Mouse (Mus musculus) mouse trophoblast stem cell (cell line): ENCODE data around the gene Wwox.

Experiments
- in situ Hi-C, 2 experiments: fragments of 300-500 bp; cut with MseI, MboI; formaldehyde crosslinking; loops; 2 replicates in 1 of 2; 3 replicates in 1 of 2; pipeline ENCODE4 v1.15.1; 2025

Wwox gene

DNA sequence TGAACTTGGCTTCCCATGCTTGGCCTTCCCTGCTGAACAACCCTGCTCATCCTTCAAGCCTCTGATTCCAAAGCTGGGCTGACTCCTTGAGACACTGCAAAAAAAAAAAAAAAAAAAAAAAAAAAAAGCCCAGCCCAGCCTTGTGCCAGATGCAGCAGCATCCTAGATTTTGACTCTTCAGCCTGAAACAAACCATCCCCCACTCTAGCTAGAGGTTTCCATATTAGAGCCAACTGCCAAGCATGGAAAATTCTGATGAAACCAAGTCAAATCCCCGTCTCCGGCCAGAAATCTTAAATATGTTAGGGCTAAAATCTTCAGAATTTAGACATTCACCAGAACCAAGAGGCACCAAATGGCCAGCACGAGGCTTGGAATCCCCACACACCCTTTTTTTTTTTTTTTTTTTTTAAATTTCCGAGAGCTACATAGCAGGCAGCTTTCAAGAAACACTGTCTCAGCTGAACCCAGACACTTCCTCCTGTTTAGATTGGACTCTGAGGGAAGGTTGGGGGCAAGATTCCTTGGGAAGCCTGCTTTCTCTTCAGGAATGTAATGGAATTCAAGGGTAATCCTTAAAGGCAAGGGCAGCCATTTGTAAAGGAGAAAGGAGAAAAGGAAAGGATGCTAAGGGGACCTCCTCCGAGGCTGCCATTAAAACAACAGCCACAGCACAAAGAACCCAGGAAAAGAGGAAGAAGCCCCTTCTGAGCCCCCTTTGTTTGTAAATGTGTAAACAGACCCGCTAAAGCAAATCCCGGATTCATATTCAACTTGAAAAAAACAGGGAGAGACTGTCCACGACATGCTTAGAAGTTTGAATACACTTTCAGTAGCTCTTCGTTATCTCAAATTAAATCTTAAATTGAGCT, 570.7 kb downstream of the Wwox start:
- in situ Hi-C loops: no loop called here

GRCm38 (mm10) chr8:115010769-115011073, 571.3 kb downstream of the Wwox start:
- in situ Hi-C loops: no loop called here

DNA sequence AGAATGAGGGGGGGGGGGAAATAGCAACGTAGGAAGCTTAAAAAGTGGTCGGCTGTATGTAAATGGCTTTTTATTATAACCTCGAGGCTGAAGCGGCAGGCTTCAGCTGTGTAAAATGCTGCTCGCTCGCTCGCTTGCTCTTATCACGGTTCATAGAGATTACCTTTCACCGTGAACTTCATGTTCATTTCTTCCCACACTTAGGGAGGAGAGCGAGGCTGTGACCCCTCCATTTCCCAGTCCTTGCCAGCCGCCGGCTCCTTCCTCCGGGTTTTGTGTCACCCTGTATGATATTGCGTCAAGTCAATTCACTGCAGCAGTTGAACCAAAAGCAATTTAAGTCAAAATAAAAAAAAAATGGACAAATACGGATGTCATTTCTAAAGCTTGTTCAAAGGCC, 580.2 kb downstream of the Wwox start:
- in situ Hi-C loops: no loop called here

DNA sequence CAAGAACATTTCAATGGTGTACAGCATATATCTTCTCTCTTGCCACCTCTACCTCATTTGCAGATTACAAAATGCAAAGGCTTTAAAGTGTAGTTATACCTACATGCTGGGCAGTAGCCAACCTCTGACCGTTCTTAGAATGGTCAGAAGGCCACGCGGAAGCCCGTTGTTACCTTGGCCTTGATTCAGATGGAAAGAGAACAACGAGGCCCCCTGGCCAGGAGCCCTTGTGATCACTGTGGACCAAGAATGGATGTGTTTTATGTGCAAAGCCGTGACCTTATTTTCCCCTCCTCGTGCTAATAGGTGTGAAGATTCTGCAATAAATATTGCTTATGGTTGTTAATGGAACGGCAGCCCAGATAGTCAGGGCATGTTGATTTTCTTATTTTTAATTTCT, 582.3 kb downstream of the Wwox start:
- in situ Hi-C loops: no loop called here

DNA sequence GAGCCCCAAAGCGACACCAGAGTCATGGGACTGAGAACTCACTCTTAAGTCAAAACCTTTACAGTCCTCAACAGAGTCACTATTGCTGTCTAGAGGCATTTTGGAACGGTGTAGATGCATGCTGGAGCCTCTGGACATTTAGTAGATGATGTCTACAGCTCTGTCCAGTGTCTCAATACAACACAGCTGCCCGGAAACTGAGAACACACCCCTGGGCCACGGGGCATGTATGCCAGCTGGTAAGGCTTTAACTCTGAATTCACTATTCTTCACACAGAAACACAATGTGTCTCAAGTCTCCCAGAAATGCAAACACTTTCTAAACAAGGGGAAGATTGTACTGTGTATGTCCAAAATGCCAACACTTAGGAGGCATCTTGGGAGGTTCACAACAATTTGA, 584.6 kb downstream of the Wwox start:
- in situ Hi-C loops: no loop called here

DNA sequence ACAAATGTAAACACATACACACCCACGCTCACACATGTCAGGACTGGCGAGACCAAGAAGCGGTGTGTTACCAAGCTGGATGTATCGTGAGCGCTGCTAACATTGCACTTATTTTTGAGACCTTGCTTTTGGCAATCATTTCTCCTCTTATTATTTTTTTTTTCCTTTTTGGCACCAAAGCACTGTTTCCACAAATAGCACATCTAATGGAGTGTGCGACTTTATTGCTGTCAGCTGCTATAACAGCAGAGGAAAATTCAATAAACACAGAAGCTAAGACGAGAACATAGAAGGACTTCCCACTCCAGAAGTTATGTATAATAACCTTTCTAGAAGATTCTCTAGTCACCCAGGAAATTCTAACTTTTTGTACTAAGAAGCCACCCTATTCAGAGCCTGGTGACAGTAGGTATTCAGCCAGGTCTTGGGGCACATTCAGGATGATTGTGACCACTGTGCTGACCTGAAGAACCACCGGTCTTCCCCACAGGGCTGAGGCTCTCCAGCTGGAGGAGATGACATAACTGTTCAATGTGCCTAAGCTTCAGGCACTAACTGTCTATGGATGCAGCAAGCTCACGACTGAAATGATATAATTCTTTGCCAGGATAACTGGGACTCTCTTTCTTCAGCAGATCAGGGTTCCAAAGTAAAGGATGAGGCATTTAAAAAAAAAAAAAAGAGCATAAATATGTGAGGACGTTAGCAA, 586.1 kb downstream of the Wwox start:
- in situ Hi-C loops: no loop called here

- in situ Hi-C loops: no loop called here
These were observed 586.7 kb downstream of the Wwox start for GRCm38 (mm10) chr8:115026201-115026600.

DNA sequence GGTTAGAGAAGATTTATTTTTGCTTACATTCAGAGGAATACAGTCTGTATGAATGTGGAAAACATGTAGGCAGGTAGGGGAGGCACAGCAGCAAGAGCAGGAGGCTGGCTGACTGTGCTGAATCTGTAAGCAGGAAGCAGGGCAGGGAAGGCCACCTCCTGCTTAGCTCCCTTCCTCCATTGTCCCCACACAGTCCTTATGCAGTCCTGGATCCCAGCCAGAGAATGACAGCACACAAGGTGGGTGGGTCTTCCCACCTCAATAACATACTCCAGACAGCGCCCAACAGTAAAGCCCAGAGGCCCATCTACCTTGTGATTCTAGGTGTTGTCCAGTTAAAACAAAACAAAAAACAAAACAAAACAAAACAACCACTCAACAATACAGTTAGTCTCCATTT, 593.7 kb downstream of the Wwox start:
- in situ Hi-C loops: no loop called here

DNA sequence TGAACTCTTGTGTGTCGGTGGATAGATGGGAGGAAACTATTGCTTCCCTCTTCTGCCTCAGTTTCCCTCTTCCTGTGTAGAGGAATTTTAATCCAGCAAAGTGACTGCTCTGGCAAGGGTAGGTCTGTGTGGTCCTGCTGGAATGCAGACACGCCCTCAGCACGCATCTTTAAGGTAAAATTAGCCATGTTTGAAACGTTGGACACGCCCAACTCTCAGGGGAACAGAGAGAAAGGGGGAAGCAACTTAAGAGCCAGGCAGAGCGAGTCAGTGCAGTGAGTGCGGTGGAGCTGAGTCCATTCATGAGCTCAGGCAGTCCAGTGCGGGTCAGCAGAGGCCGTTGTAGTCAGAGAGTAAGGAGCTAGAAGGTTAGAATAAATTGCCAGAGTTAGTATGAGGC, 596.6 kb downstream of the Wwox start:
- in situ Hi-C loops: no loop called here

DNA sequence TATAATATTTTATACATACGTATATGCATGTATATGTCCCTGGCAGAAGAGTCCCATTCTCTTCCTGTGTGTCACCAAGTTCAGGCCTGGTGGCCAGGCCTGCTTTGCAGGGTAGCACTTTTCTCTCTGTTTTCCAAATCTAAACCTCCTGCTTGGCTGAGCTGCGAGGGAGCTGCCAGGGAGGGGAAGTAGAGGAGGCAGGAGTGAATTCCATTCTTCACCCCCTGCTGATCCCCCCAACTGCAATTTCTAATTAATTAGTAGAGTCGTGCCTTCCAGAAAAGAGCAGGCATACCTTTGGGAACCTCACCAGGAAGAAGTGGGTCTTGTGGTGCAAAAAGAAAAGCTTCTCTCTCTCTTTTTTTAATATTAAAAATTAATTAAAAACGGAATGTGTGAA, 599.0 kb downstream of the Wwox start:
- in situ Hi-C loops: no loop called here

DNA sequence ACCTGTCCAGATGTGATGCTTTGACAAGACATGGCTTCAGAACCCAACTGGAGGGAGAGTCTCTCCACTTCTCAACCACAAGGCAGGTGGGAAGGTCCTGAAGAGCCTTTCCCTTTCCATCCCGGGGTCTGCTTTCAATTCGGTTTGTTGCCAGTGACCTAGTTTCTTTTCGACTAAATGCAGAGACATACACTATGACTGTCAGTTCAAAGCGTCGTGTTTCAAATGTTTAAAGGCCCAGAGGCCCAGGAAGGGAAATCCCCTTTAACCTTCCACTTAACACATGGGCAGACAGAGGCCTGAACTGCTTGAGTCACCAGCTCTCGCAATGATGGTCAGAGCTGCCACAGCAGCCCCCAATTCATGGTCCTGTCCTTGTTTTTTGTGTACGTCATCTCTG, 606.3 kb downstream of the Wwox start:
- in situ Hi-C loops: no loop called here

- in situ Hi-C loops: no loop called here
These were observed 607.0 kb downstream of the Wwox start for GRCm38 (mm10) chr8:115046496-115046895.

- in situ Hi-C loops: no loop called here
These were observed 618.9 kb downstream of the Wwox start for GRCm38 (mm10) chr8:115058193-115058835.

- in situ Hi-C loops: no loop called here
These were observed 624.2 kb downstream of the Wwox start for GRCm38 (mm10) chr8:115063623-115064022.

DNA sequence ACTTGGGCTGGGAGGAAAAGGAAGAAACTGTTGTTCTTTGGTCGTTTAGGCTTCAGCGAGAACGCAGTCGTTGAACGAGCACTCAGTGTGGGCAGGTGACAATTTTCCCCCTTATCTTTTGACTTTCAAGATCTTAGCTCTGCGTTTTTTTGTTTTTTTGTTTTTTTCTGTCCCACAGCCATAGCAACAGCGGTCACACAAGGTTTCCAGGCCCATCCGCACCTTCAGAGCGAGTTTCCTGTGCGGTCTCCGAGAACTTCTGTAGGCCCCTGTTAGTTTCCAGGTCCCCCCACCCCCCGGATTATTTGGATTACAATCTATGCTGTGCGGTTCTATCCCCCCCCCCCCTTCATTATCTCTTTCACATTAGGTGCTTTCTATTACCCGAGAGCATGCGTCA, 625.2 kb downstream of the Wwox start:
- in situ Hi-C loops: no loop called here

- in situ Hi-C loops: no loop called here
These were observed 625.9 kb downstream of the Wwox start for GRCm38 (mm10) chr8:115065386-115065785.

GRCm38 (mm10) chr8:115066550-115067058, 627.1 kb downstream of the Wwox start:
- in situ Hi-C loops: no loop called here

- in situ Hi-C loops: no loop called here
These were observed 629.3 kb downstream of the Wwox start for GRCm38 (mm10) chr8:115068723-115069122.

- in situ Hi-C loops: no loop called here
These were observed 630.8 kb downstream of the Wwox start for GRCm38 (mm10) chr8:115070225-115070624.

- in situ Hi-C loops: no loop called here
These were observed 631.8 kb downstream of the Wwox start for GRCm38 (mm10) chr8:115071231-115071630.

DNA sequence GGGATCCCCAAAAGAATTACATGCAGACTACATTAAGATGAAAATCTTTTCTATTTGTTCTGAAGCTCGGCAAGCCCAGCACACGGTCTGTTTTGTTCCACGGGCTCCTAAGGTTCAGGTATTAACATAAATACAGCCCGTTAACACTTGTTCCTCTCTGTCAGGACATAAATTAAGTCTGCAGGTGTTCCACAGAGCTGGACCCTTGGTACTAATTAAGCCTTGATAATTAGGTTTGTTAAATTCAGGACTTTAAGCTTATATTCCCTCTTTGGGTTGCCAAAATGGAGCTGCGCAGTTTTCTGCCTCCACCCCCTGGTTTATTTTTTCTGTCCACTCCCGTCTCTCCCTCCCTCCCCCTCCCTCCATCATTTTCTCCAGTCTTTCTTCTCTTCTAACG, 638.8 kb downstream of the Wwox start:
- in situ Hi-C loops: no loop called here
